Mouse (Mus musculus) spleen, adult 2 months (tissue): ENCODE results near the gene Syt7. TPM values are rescaled to one million over a fixed set of nuclear protein-coding genes. Genes with fewer than 3 reads are reported as not detected.

Experiments used
- DNase-seq, 2 experiments: peaks; one replicate each; pipeline versions ENCODE4 v3.0.0 to v3.0.0-alpha.2; 2012 to 2021; ENCODE audit warnings: low spot score in 2 of 2, low read depth in 1 of 2
- H3K27ac ChIP-seq: fragments of 200-500 bp; 2 replicates; pipeline ENCODE4 v1.5.1; 2012; ENCODE audit warnings: low read length, inconsistent platforms; ENCODE audit not compliant: insufficient read depth
- H3K27me3 ChIP-seq: fragments of 200-500 bp; 2 replicates; pipeline ENCODE4 v1.6.1; 2012; ENCODE audit warnings: mild to moderate bottlenecking, moderate library complexity, low read length, inconsistent platforms; ENCODE audit not compliant: control insufficient read depth, insufficient read depth
- H3K36me3 ChIP-seq: fragments of 200-500 bp; 2 replicates; pipeline ENCODE4 v1.6.1; 2012; ENCODE audit warnings: mild to moderate bottlenecking, low read length, inconsistent platforms; ENCODE audit not compliant: control insufficient read depth, insufficient read depth
- H3K4me1 ChIP-seq: fragments of 200-500 bp; 2 replicates; pipeline ENCODE4 v1.6.1; 2011; ENCODE audit warnings: inconsistent platforms; ENCODE audit not compliant: control insufficient read depth, insufficient read depth, insufficient read length
- H3K4me3 ChIP-seq: fragments of 200-500 bp; 2 replicates; pipeline ENCODE4 v1.5.1; 2011; ENCODE audit warnings: mild to moderate bottlenecking, inconsistent platforms; ENCODE audit not compliant: insufficient read depth, insufficient read length; ENCODE audit errors: extremely low read depth
- CTCF ChIP-seq: fragments of 200-500 bp; IDR thresholded peaks from 2 replicates; pipeline ENCODE4 v1.5.1; 2011; ENCODE audit warnings: mild to moderate bottlenecking, inconsistent platforms; ENCODE audit not compliant: insufficient read depth, insufficient read length, insufficient replicate concordance; ENCODE audit errors: extremely low read depth
- POLR2A ChIP-seq: fragments of 200-500 bp; IDR thresholded peaks from 2 replicates; pipeline ENCODE4 v1.6.1; 2011; ENCODE audit warnings: low read depth, low read length, inconsistent platforms
- WGBS: fragments of 180-500 bp; shearing (Covaris S2); methylation state at CpG from one replicate; pipeline ENCODE4 v1.1.7; 2018; 5-methylcytosine and 5-hydroxymethylcytosine counted together
- polyA plus RNA-seq: library from polyadenylated mRNA; depleted of rRNA; stranded (reverse); fragments of >200 nt; gene quantifications from 2 replicates; pipeline ENCODE4 v1.2.3, GENCODE M21; 2012

Gene Syt7
- polyA plus RNA-seq, 1 experiment, result 0.29 TPM

DNA sequence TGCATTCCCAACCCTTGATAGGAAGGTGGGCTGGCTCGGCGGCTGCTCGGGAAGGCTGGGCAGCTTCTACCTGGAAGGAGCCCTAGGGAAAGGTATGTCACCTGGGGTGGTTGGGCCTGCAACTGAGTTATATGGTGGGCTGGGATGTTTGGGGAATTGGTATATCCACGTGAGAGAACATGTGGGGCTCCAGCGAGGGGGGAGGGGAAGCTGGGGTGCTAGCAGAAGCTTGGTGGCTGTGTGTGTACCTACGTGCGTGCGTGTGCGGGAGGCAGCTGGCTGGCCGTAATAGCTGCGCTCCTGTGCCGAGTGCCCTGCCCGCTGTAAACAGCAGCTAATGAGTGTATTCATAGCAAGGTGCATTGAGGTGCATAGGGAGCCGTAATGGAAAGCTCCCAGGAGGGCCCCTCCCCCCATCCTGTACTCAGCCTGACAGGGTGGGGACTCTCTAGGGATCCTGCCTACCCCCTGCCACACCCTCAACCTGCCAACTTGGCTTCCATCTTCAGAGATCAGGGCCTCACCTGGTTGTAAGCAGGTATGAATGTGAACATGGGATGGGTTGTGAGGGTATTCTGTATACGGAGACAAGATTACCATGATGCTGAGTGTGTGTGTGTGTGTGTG, 5.1 kb downstream of the Syt7 start:
- peaks cover under 1% of the 10 kb centered on the region; the same call in 1 of the 2 replicates for H3K4me1 ChIP-seq
- 81% methylated on average over 15 of the region's 15 CpGs for WGBS
- no peak for DNase-seq
- H3K27ac ChIP-seq, result no peak overlapping the region
- H3K36me3 ChIP-seq, result no peaks in the 10 kb centered on the region
- no peak overlapping the region for H3K4me3 ChIP-seq
- no peak for TF ChIP-seq CTCF
- no peak for TF ChIP-seq POLR2A
- peaks cover 8% of the 10 kb centered on the region for H3K27me3 ChIP-seq

DNA sequence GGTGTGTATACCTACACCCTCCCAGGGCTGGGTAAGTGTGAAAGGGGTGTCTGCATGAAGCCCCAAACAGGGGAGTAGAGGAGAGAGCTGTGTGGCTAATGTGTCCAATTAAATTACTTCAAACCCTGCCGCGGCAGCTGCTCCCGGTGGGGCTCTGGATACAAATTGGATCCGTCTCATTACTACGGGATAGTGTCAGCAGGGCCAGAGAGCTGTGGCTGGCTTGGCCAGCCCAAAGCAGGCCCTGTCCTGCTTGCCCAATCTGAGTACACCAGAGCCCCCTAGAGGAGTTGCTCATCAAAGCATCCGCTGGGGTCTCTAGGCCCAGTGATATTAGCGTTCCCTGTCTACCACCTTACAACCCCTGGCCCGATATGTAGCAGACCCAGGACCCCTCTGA, 6.3 kb downstream of the Syt7 start:
- Histone ChIP-seq H3K4me1 (no peaks in the 10 kb centered on the region), H3K36me3 (no peaks in the 10 kb centered on the region), H3K4me3 (no peak overlapping the region), H3K27ac (no peak overlapping the region), H3K27me3 (peaks cover 5% of the 10 kb centered on the region; the same call in 1 of the 2 replicates)
- WGBS, result 44% methylated on average over 8 of the region's 8 CpGs
- DNase-seq, result no peak
- TF ChIP-seq POLR2A, result no peak
- TF ChIP-seq CTCF, result no peak

DNA sequence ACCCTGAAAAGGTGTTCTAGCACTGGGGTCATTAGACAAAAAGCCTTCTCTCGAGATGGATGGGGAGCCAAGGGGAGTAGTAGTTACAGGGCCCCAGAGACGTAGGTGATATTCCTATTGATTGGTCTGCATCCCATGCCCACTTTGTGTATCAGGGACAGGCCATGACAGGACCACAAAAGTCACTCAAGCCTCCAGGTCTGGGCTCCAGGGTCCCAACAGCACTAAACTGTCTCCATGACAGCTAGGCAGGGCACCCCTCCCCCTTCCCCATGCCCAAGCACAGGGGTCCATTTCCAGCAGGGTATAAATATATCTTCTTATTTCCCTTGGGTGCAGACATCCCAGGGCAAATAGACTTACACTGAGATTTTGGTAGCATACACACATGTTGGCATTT, 8.1 kb downstream of the Syt7 start:
- no peaks in the 10 kb centered on the region for H3K36me3 ChIP-seq
- no peak overlapping the region for H3K4me3 ChIP-seq
- H3K27me3 ChIP-seq, result no peaks in the 10 kb centered on the region
- H3K4me1 ChIP-seq, result no peaks in the 10 kb centered on the region
- no peak overlapping the region for H3K27ac ChIP-seq
- WGBS, result 76% methylated on average over 2 of the region's 2 CpGs
- DNase-seq, result no peak
- TF ChIP-seq POLR2A (no peak), CTCF (no peak)

DNA sequence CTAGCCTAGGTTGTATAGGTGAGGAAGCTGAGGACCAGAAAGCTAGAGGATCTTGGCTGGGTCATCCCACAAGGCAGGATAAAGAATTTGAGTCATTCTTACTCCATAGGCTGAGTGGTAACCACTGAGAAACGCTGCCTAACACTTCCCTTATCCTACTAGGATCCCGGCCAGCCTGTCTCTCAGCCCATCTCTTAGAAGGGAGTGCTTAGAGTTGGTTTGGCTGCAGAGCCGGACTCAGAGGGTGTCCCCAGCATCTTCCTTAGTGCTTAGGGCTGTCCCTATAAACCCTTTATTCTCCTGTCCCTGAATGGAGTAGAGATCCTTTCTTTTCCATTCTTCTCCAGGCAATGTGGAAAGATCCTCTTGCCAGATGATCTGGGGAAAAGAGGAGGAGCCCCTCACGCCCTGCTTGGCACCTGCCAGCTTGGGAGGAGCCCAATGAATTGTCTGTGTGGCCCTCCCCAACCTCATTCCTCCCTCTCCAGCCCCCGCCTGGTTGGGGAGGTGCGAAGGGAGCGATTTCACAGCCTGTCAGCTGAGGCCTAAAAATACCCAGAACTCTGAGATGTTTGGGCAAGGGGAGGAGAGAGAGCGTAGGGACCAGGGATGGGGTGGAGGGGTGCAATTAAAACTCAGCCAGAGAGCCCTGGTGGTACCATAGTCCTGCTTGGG, 8.7 kb downstream of the Syt7 start:
- Histone ChIP-seq H3K27ac (no peak overlapping the region), H3K36me3 (no peaks in the 10 kb centered on the region), H3K27me3 (no peaks in the 10 kb centered on the region), H3K4me3 (no peak overlapping the region), H3K4me1 (no peaks in the 10 kb centered on the region)
- DNase-seq, result no peak
- TF ChIP-seq POLR2A (no peak), CTCF (no peak)
- WGBS, result 49% methylated on average over 8 of the region's 8 CpGs

DNA sequence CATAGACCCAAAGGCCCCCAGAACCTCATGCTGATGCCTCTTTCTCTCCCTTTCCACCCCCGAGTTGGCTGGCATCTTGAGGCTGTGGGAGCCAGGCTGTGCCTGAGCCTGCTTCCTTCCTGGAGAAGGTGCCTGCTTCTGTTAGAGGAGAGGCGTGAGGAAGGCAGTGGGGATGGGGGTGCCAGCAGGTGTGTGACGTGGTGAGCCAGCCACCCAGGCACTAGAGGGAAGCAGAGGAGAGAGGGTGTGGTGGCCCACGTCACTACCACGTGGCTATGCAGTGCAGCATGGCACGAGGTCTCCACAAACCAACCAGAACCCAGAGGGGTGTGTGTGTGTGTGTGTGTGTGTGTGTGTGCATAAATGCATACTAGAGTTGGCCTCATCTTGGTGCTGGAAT, 9.4 kb downstream of the Syt7 start:
- WGBS, result 35% methylated on average over 6 of the region's 6 CpGs
- no peak overlapping the region for H3K4me3 ChIP-seq
- no peak for DNase-seq
- no peak overlapping the region for H3K27ac ChIP-seq
- H3K27me3 ChIP-seq, result no peaks in the 10 kb centered on the region
- no peaks in the 10 kb centered on the region for H3K4me1 ChIP-seq
- TF ChIP-seq POLR2A (no peak), CTCF (no peak)
- H3K36me3 ChIP-seq, result no peaks in the 10 kb centered on the region

DNA sequence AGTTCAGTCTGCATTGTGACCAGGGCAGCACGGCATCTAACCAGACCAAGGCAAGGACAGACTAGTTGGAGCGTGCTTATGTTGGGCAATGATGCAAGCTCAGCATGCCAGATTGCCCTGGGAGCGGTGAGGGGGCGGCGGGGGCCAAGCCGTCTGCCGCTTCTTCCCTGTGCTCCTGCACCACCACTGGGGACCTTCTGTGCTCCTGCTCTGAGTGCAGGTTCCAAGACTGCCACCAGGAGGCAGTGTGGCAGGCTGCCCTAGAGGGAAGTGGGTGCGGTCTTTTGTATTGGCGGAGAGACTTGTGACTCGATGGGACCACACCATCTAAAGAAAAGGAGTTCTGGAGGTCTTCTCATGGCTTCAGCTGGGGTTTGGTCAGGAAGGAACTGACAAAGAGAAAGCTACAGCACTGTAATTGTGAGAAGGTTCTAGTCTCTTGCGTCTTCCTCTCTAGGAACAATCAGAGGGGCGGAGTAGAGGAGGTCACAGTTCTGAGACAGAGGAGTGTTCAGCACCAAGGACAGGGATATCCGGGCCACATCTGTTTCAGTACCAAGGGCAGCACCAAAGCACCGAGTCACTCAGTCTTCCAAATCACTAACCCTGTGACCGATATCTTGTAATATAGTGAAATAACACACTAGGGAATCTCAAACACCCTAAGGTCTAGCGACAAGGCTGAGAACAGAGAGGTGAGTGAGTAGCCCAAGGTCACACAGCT, 14.0 kb downstream of the Syt7 start:
- DNase-seq, result no peak
- H3K4me3 ChIP-seq, result no peak overlapping the region

More for the DNA sequence above, 14.0 kb downstream of the Syt7 start:
- Histone ChIP-seq H3K27me3 (no peaks in the 10 kb centered on the region), H3K36me3 (no peaks in the 10 kb centered on the region), H3K27ac (no peak overlapping the region), H3K4me1 (no peaks in the 10 kb centered on the region)
- WGBS, result 33% methylated on average over 16 of the region's 16 CpGs
- TF ChIP-seq POLR2A (no peak), CTCF (0 out of 2 replicates have a peak, but pooled peaks have one; percentile 7)
